Mouse (Mus musculus) midbrain, embryonic 16.5 days (tissue): ENCODE data around the gene Shld1. TPM values are rescaled to one million over a fixed set of nuclear protein-coding genes. Genes with fewer than 3 reads are reported as not detected.

Experiments
- ATAC-seq: fragments of 200-750 bp; cut with Nextera tagmentation; 2 replicates; pipeline ENCODE4 v1.8.0; 2017; ENCODE audit warnings: moderate TSS enrichment
- H3K27ac ChIP-seq: fragments of 300-500 bp; sonication (generic); 2 replicates; pipeline ENCODE4 v1.5.1; 2014; ENCODE audit warnings: mild to moderate bottlenecking, low read length, mixed read lengths
- H3K27me3 ChIP-seq: fragments of 300-500 bp; sonication (generic); 2 replicates; pipeline ENCODE4 v1.6.1; 2014; ENCODE audit warnings: low read depth, low read length, mixed read lengths; ENCODE audit not compliant: control insufficient read depth, insufficient read depth
- H3K36me3 ChIP-seq: fragments of 300-500 bp; sonication (generic); 2 replicates; pipeline ENCODE4 v1.6.1; 2014; ENCODE audit warnings: mild to moderate bottlenecking, low read length, moderate library complexity, mixed read lengths; ENCODE audit not compliant: control insufficient read depth, insufficient read depth
- H3K4me1 ChIP-seq: fragments of 300-500 bp; sonication (generic); 2 replicates; pipeline ENCODE4 v1.6.1; 2014; ENCODE audit warnings: mild to moderate bottlenecking, low read length, mixed read lengths; ENCODE audit not compliant: control insufficient read depth, insufficient read depth
- H3K4me2 ChIP-seq: fragments of 300-500 bp; sonication (generic); 2 replicates; pipeline ENCODE4 v1.6.1; 2014; ENCODE audit warnings: mild to moderate bottlenecking, low read length, mixed read lengths
- H3K4me3 ChIP-seq: fragments of 300-500 bp; sonication (generic); 2 replicates; pipeline ENCODE4 v1.5.1; 2014; ENCODE audit warnings: low read depth, mild to moderate bottlenecking, low read length, moderate library complexity, mixed read lengths
- H3K9ac ChIP-seq: fragments of 300-500 bp; sonication (generic); 2 replicates; pipeline ENCODE4 v1.6.1; 2014; ENCODE audit warnings: low read depth, low read length, mixed read lengths
- H3K9me3 ChIP-seq: fragments of 300-500 bp; sonication (generic); replicated peaks from 2 replicates; pipeline ENCODE4 v1.6.1; 2014; ENCODE audit warnings: mild to moderate bottlenecking, low read length, mixed read lengths; ENCODE audit not compliant: control insufficient read depth, poor library complexity, severe bottlenecking
- WGBS: fragments of 180-500 bp; shearing (Covaris S2); extraction: QIAGEN DNeasy Blood & Tissue Kit; methylation state at CpG from one replicate; pipeline ENCODE4 v1.1.7; 2014; 5-methylcytosine and 5-hydroxymethylcytosine counted together
- polyA plus RNA-seq: library from polyadenylated mRNA; unstranded; fragments of >200 nt; fragmentation: Nextera tagmentation; extraction: Ambion mirVana; gene quantifications from 2 replicates; pipeline ENCODE4 v1.2.1, GENCODE M21; 2015

Gene Shld1
- polyA plus RNA-seq, 1 experiment from 2014 or later = 21.7 TPM

- H3K27ac ChIP-seq = no peak overlapping the region
- no peak overlapping the region for H3K4me3 ChIP-seq
- WGBS = 92% methylated on average over 9 of the region's 9 CpGs
- H3K4me1 ChIP-seq = peaks cover 9% of the 10 kb centered on the region
- H3K9ac ChIP-seq = no peak overlapping the region
- no peaks in the 10 kb centered on the region for H3K27me3 ChIP-seq
- no peaks in the 10 kb centered on the region for H3K36me3 ChIP-seq
- H3K9me3 ChIP-seq = no peaks in the 10 kb centered on the region
- no peak for ATAC-seq
- H3K4me2 ChIP-seq = no peak overlapping the region
Measured at GRCm38 (mm10) chr2:132725376-132725905, 38.7 kb downstream of the Shld1 start.

GRCm38 (mm10) chr2:132726156-132726555 is 39.4 kb downstream of the Shld1 start:
- H3K9me3 ChIP-seq = no peaks in the 10 kb centered on the region
- no peak overlapping the region for H3K9ac ChIP-seq
- no peaks in the 10 kb centered on the region for H3K27me3 ChIP-seq
- WGBS = 63% methylated on average over 2 of the region's 2 CpGs
- no peak overlapping the region for H3K27ac ChIP-seq
- ATAC-seq = no peak
- H3K36me3 ChIP-seq = no peaks in the 10 kb centered on the region
- H3K4me3 ChIP-seq = no peak overlapping the region
- no peak overlapping the region for H3K4me2 ChIP-seq
- peaks cover 4% of the 10 kb centered on the region for H3K4me1 ChIP-seq

- Histone ChIP-seq H3K27me3 (no peaks in the 10 kb centered on the region), H3K9me3 (no peaks in the 10 kb centered on the region), H3K4me2 (no peak overlapping the region), H3K9ac (no peak overlapping the region), H3K4me3 (no peak overlapping the region), H3K27ac (no peak overlapping the region), H3K36me3 (no peaks in the 10 kb centered on the region), H3K4me1 (no peaks in the 10 kb centered on the region)
- no peak for ATAC-seq
- 87% methylated on average over 5 of the region's 5 CpGs for WGBS
Measured at GRCm38 (mm10) chr2:132732940-132733339, 46.2 kb downstream of the Shld1 start.

GRCm38 (mm10) chr2:132733603-132734573 is 47.2 kb downstream of the Shld1 start:
- no peaks in the 10 kb centered on the region for H3K4me1 ChIP-seq
- no peaks in the 10 kb centered on the region for H3K9me3 ChIP-seq
- no peak overlapping the region for H3K4me3 ChIP-seq
- H3K27me3 ChIP-seq = no peaks in the 10 kb centered on the region
- H3K9ac ChIP-seq = no peak overlapping the region
- H3K36me3 ChIP-seq = no peaks in the 10 kb centered on the region
- H3K4me2 ChIP-seq = no peak overlapping the region
- WGBS = 94% methylated on average over 10 of the region's 10 CpGs
- no peak overlapping the region for H3K27ac ChIP-seq
- no peak for ATAC-seq

GRCm38 (mm10) chr2:132738816-132739432 is 52.2 kb downstream of the Shld1 start:
- no peaks in the 10 kb centered on the region for H3K4me1 ChIP-seq
- H3K27ac ChIP-seq = no peak overlapping the region
- ATAC-seq = no peak
- no peak overlapping the region for H3K4me2 ChIP-seq
- H3K27me3 ChIP-seq = no peaks in the 10 kb centered on the region
- 65% methylated on average over 2 of the region's 2 CpGs for WGBS
- H3K36me3 ChIP-seq = no peaks in the 10 kb centered on the region
- H3K9ac ChIP-seq = no peak overlapping the region
- no peaks in the 10 kb centered on the region for H3K9me3 ChIP-seq
- H3K4me3 ChIP-seq = no peak overlapping the region

GRCm38 (mm10) chr2:132741862-132742347 is 55.2 kb downstream of the Shld1 start:
- no peak overlapping the region for H3K4me2 ChIP-seq
- H3K4me1 ChIP-seq = no peaks in the 10 kb centered on the region
- no peaks in the 10 kb centered on the region for H3K9me3 ChIP-seq
- no peak overlapping the region for H3K27ac ChIP-seq
- no peak for ATAC-seq
- no peak overlapping the region for H3K9ac ChIP-seq
- no peaks in the 10 kb centered on the region for H3K36me3 ChIP-seq
- H3K27me3 ChIP-seq = no peaks in the 10 kb centered on the region
- WGBS = 40% methylated on average over 8 of the region's 8 CpGs
- no peak overlapping the region for H3K4me3 ChIP-seq

GRCm38 (mm10) chr2:132744866-132745265 is 58.1 kb downstream of the Shld1 start:
- Histone ChIP-seq H3K4me2 (no peak overlapping the region), H3K36me3 (no peaks in the 10 kb centered on the region), H3K4me3 (no peak overlapping the region), H3K4me1 (no peaks in the 10 kb centered on the region), H3K9ac (no peak overlapping the region), H3K27me3 (no peaks in the 10 kb centered on the region), H3K27ac (no peak overlapping the region), H3K9me3 (no peaks in the 10 kb centered on the region)
- WGBS = 90% methylated on average over 5 of the region's 5 CpGs
- no peak for ATAC-seq

GRCm38 (mm10) chr2:132746108-132746507 is 59.4 kb downstream of the Shld1 start:
- Histone ChIP-seq H3K4me3 (no peak overlapping the region), H3K36me3 (peaks cover 2% of the 10 kb centered on the region; the same call in 1 of the 2 replicates), H3K27me3 (no peaks in the 10 kb centered on the region), H3K9ac (no peak overlapping the region), H3K4me1 (no peaks in the 10 kb centered on the region; the same call in 1 of the 2 replicates), H3K9me3 (no peaks in the 10 kb centered on the region), H3K27ac (no peak overlapping the region), H3K4me2 (no peak overlapping the region)
- whole genome bisulfite sequencing = 86% methylated on average over 3 of the region's 3 CpGs
- ATAC-seq = no peak

- no peak overlapping the region for H3K4me3 ChIP-seq
Measured at GRCm38 (mm10) chr2:132750726-132751125, 64.0 kb downstream of the Shld1 start.

More at GRCm38 (mm10) chr2:132750726-132751125, 64.0 kb downstream of the Shld1 start:
- H3K9ac ChIP-seq = no peak overlapping the region
- H3K4me2 ChIP-seq = no peak overlapping the region
- peaks cover 2% of the 10 kb centered on the region; the same call in 1 of the 2 replicates for H3K36me3 ChIP-seq
- no peaks in the 10 kb centered on the region for H3K27me3 ChIP-seq
- H3K27ac ChIP-seq = no peak overlapping the region
- ATAC-seq = no peak
- no peaks in the 10 kb centered on the region for H3K9me3 ChIP-seq
- no peaks in the 10 kb centered on the region; the same call in 1 of the 2 replicates for H3K4me1 ChIP-seq
